Mouse (Mus musculus): Measurements from ENCODE around the gene Zfp644.

- TF ChIP-seq GATA1 (IDR thresholded peaks at IDR 0.05; ENCODE audit: borderline replicate concordance, low read length): no peak
- no peak for TF ChIP-seq FLI1 (IDR thresholded peaks at IDR 0.05; ENCODE audit: low read length)
Observed at GRCm38 (mm10) chr5:106694683-106695082, 2.4 kb downstream of the Zfp644 start.
